Mouse (Mus musculus) CH12.LX (cell line): Measurements from ENCODE around the gene Fam213a. TPM values are rescaled to one million over a fixed set of nuclear protein-coding genes. Genes with fewer than 3 reads are reported as not detected.

Experiments used
- DNase-seq: peaks from one replicate; pipeline ENCODE4 v3.0.0-alpha.2; 2013; ENCODE audit errors: extremely low read depth
- H3K27ac ChIP-seq: 2 replicates; pipeline ENCODE4 v1.5.1; 2012; ENCODE audit warnings: low read depth, mild to moderate bottlenecking, control low read depth, moderate library complexity; ENCODE audit not compliant: insufficient read depth
- H3K27me3 ChIP-seq: replicated peaks from 2 replicates; pipeline ENCODE3; 2012; ENCODE audit warnings: inconsistent platforms
- H3K36me3 ChIP-seq, 2 experiments: replicated peaks in 1 of 2; 2 replicates each; pipeline versions ENCODE3 to v1.6.1; 2012; ENCODE audit warnings: inconsistent platforms in 1 of 2, low read length in 1 of 2, mild to moderate bottlenecking in 1 of 2, mixed read lengths in 1 of 2, moderate library complexity in 1 of 2; ENCODE audit not compliant: control insufficient read depth in 1 of 2, insufficient read depth in 1 of 2
- H3K4me1 ChIP-seq, 2 experiments: 2 replicates each; pipeline ENCODE4 v1.6.1; 2012; ENCODE audit warnings: inconsistent platforms in 1 of 2, moderate library complexity in 1 of 2; ENCODE audit not compliant: insufficient read depth in 2 of 2, control insufficient read depth in 1 of 2
- H3K4me2 ChIP-seq: 2 replicates; pipeline ENCODE4 v1.6.1; 2012; ENCODE audit warnings: low read depth, mild to moderate bottlenecking, control low read depth; ENCODE audit not compliant: poor library complexity, insufficient read depth, severe bottlenecking
- H3K4me3 ChIP-seq, 3 experiments: fragments of 150-350 bp in 1 of 3; sonication (generic) in 1 of 3; replicated peaks in 1 of 3; 2 replicates each; pipeline versions ENCODE3 to v1.5.1; 2011 to 2012; ENCODE audit warnings: low read depth in 2 of 3, low read length in 2 of 3, mild to moderate bottlenecking in 2 of 3, moderate library complexity in 2 of 3, control low read depth in 1 of 3, improper control_type of control experiment in 1 of 3, inconsistent platforms in 1 of 3, mixed read lengths in 1 of 3; ENCODE audit not compliant: poor library complexity in 1 of 3
- H3K79me2 ChIP-seq: replicated peaks from 2 replicates; pipeline ENCODE4 v1.6.1; 2012; ENCODE audit warnings: mild to moderate bottlenecking, moderate library complexity; ENCODE audit not compliant: control insufficient read depth, poor library complexity, insufficient read depth, severe bottlenecking; ENCODE audit errors: extremely low read depth
- H3K9ac ChIP-seq: 2 replicates; pipeline ENCODE4 v1.6.1; 2012; ENCODE audit warnings: low read depth, mild to moderate bottlenecking, control low read depth, moderate library complexity; ENCODE audit not compliant: insufficient read depth
- H3K9me3 ChIP-seq: replicated peaks from 2 replicates; pipeline ENCODE3; 2012; ENCODE audit warnings: low read length, inconsistent platforms, mixed read lengths
- CHD1 ChIP-seq: IDR thresholded peaks from 2 replicates; pipeline ENCODE4 v1.6.1; 2012; ENCODE audit warnings: low read depth, low read length, improper control_type of control experiment, inconsistent platforms
- CHD2 ChIP-seq: IDR thresholded peaks from 2 replicates; pipeline ENCODE4 v1.6.1; 2011; ENCODE audit warnings: low read length, improper control_type of control experiment
- GABPA ChIP-seq: IDR thresholded peaks from 2 replicates; pipeline ENCODE4 v1.6.1; 2012; ENCODE audit warnings: low read depth, low read length, improper control_type of control experiment, inconsistent platforms; ENCODE audit not compliant: insufficient replicate concordance
- IRF4 ChIP-seq: IDR thresholded peaks from 2 replicates; pipeline ENCODE4 v1.6.1; 2014; ENCODE audit warnings: low read depth, mild to moderate bottlenecking, inconsistent platforms, low read length, improper control_type of control experiment
- JUND ChIP-seq: conservative IDR thresholded peaks from 2 replicates; pipeline ENCODE4 v1.6.1; 2011; ENCODE audit warnings: low read depth, low read length, improper control_type of control experiment
- KAT2A ChIP-seq: IDR thresholded peaks from 2 replicates; pipeline ENCODE4 v1.6.1; 2012; ENCODE audit warnings: low read length, improper control_type of control experiment, inconsistent platforms; ENCODE audit not compliant: insufficient replicate concordance
- MAFK ChIP-seq: IDR thresholded peaks from 2 replicates; pipeline ENCODE4 v1.6.1; 2011; ENCODE audit warnings: low read length, improper control_type of control experiment; ENCODE audit not compliant: insufficient replicate concordance
- MAX ChIP-seq: IDR thresholded peaks from 2 replicates; pipeline ENCODE4 v1.6.1; 2011; ENCODE audit warnings: low read length, improper control_type of control experiment
- MYC ChIP-seq: IDR thresholded peaks from 2 replicates; pipeline ENCODE4 v1.6.1; 2011; ENCODE audit warnings: low read depth, mild to moderate bottlenecking, improper control_type of control experiment, low read length
- NELFE ChIP-seq: IDR thresholded peaks from 2 replicates; pipeline ENCODE4 v1.6.1; 2011; ENCODE audit warnings: low read depth, low read length, improper control_type of control experiment
- NRF1 ChIP-seq: IDR thresholded peaks from 2 replicates; pipeline ENCODE4 v1.6.1; 2014; ENCODE audit warnings: low read depth, mild to moderate bottlenecking, inconsistent platforms, low read length, improper control_type of control experiment, moderate library complexity
- POLR2AphosphoS2 ChIP-seq: IDR thresholded peaks from 2 replicates; pipeline ENCODE4 v1.6.1; 2011; ENCODE audit warnings: low read depth, low read length, improper control_type of control experiment
- RAD21 ChIP-seq: IDR thresholded peaks from 2 replicates; pipeline ENCODE4 v1.6.1; 2011; ENCODE audit warnings: low read depth, mild to moderate bottlenecking, low read length, improper control_type of control experiment, moderate library complexity
- SIN3A ChIP-seq: IDR thresholded peaks from 2 replicates; pipeline ENCODE4 v1.6.1; 2012; ENCODE audit warnings: low read length, improper control_type of control experiment, inconsistent platforms
- UBTF ChIP-seq: IDR thresholded peaks from 2 replicates; pipeline ENCODE4 v1.6.1; 2012; ENCODE audit warnings: low read depth, mild to moderate bottlenecking, inconsistent platforms, low read length, improper control_type of control experiment, moderate library complexity
- USF1 ChIP-seq: IDR thresholded peaks from 2 replicates; pipeline ENCODE4 v1.6.1; 2014; ENCODE audit warnings: low read depth, mild to moderate bottlenecking, inconsistent platforms, low read length, improper control_type of control experiment
- ZKSCAN1 ChIP-seq: IDR thresholded peaks from 2 replicates; pipeline ENCODE4 v1.6.1; 2012; ENCODE audit warnings: low read depth, inconsistent platforms, low read length, improper control_type of control experiment, borderline replicate concordance
- ZMIZ1 ChIP-seq: IDR thresholded peaks from 2 replicates; pipeline ENCODE4 v1.6.1; 2012; ENCODE audit warnings: low read depth, mild to moderate bottlenecking, inconsistent platforms, low read length, improper control_type of control experiment
- dilution Hi-C: fragments of 300-500 bp; cut with MboI; formaldehyde crosslinking; loops from 2 replicates; pipeline ENCODE4 v1.14.3; 2020; ENCODE audit warnings: low sequenced_read_pairs; ENCODE audit not compliant: extremely low pct_unique_long_range_greater_than_20kb, extremely low pct_ligation_motif_present
- in situ Hi-C: fragments of 300-500 bp; cut with MboI; formaldehyde crosslinking; loops from 3 replicates; pipeline ENCODE4 v1.14.3; 2019; ENCODE audit warnings: low sequenced_read_pairs, low pct_ligation_motif_present, low pct_unique_long_range_greater_than_20kb, mixed read lengths
- polyA plus RNA-seq: library from polyadenylated mRNA; unstranded; fragments of >175 nt; gene quantifications from 2 replicates; pipeline ENCODE4 v1.2.1, GENCODE M21; 2012; ENCODE audit warnings: low read depth; ENCODE audit not compliant: insufficient read length
- total RNA-seq, 2 experiments: library from RNA; depleted of rRNA; stranded (reverse); fragments of 300-350 nt in 1 of 2; fragments of >200 nt in 1 of 2; gene quantifications; 2 replicates each; pipeline ENCODE4 v1.2.3; 2012 to 2014

The Fam213a gene
- total and polyA plus RNA-seq, 3 experiments, result 11.6 to 17.1 (median 14.1) TPM

GRCm38 (mm10) chr14:41008138-41008537 is 5.5 kb downstream of the Fam213a start:
- H3K27ac ChIP-seq, result no peak overlapping the region
- TF ChIP-seq SIN3A, result no peak
- TF ChIP-seq MYC, result no peak
- TF ChIP-seq UBTF, result no peak
- TF ChIP-seq USF1, result no peak
- TF ChIP-seq NRF1, result no peak
- no peak for TF ChIP-seq MAFK
- no peak for TF ChIP-seq IRF4
- TF ChIP-seq ZKSCAN1, result no peak
- TF ChIP-seq JUND, result no peak
- TF ChIP-seq CHD1, result no peak
- in situ Hi-C loops, result no loop called here
- no peak for DNase-seq
- H3K27me3 ChIP-seq, result no peaks in the 10 kb centered on the region
- no peak overlapping the region for H3K4me2 ChIP-seq
- H3K4me3 ChIP-seq, result no peak overlapping the region
- peaks cover 0 to 2% of the 10 kb centered on the region in 2 experiments for H3K36me3 ChIP-seq
- H3K9me3 ChIP-seq, result no peaks in the 10 kb centered on the region
- dilution Hi-C loops, result no loop called here
- H3K9ac ChIP-seq, result no peak overlapping the region
- no peaks in the 10 kb centered on the region for H3K79me2 ChIP-seq
- peaks cover 0 to 26% of the 10 kb centered on the region in 2 experiments; a peak in 2 of 4 replicates for H3K4me1 ChIP-seq

- DNase-seq, result no peak
- in situ Hi-C loops, result no loop called here
- H3K27ac ChIP-seq, result no peak overlapping the region
- H3K79me2 ChIP-seq, result no peaks in the 10 kb centered on the region
- TF ChIP-seq KAT2A (no peak), UBTF (no peak), NELFE (no peak), POLR2AphosphoS2 (no peak), CHD2 (no peak), MAX (no peak), GABPA (no peak), RAD21 (no peak), MAFK (no peak), ZMIZ1 (no peak)
- TF ChIP-seq, all 38 proteins: peak for 0
- Histone ChIP-seq H3K9ac (no peak overlapping the region), H3K36me3 (peaks cover 0 to 2% of the 10 kb centered on the region in 2 experiments), H3K4me1 (peaks cover 0 to 25% of the 10 kb centered on the region in 2 experiments; a peak in 2 of 4 replicates), H3K4me3 (no peak overlapping the region), H3K9me3 (no peaks in the 10 kb centered on the region), H3K27me3 (no peaks in the 10 kb centered on the region), H3K4me2 (no peak overlapping the region)
- dilution Hi-C loops, result no loop called here
Measured at GRCm38 (mm10) chr14:41007641-41008040, 5.9 kb downstream of the Fam213a start.
